Comparison of ENCODE assay signal across 11 mouse cellular contexts in the genomic region with DNA sequence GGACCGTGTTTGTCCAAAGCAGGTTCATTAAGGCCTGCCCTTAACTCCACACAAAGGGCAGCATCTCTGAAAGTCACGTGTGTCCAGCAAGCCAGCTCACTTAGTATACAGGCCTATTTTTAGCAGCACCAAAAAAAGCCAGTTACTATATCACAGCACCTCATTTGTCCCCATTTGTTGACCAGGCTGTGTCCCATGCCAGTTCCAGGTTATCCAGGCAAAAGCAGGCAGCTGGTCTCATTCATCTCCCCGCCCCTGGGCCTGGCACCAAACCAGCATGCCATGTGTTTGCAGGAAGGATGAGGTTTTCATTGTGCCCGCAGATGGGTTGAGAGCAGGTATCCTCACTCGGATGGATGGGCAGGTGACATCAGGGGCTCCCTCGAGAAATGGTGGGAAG. TPM values are rescaled to one million over a fixed set of nuclear protein-coding genes. Genes with fewer than 3 reads are reported as not detected.
DNase-seq lines count a peak whose midpoint lies in the region; ATAC-seq and TF ChIP-seq lines count a peak whose summit lies in the region.
"Had no signal": no experiment of that assay in that cellular context is flagged by ENCODE, and none has a peak within 500 bp of the region (broad histone marks: within the 10 kb centered on the region; RNA-seq: fewer than 3 reads in every experiment).

No protein-coding gene starts in this region.

- no peak for TF ChIP-seq POLR2A in testis, adult 2 months (IDR thresholded peaks at IDR 0.05; ENCODE audit: control insufficient read depth, low read depth, low read length)

- H3K9me3 ChIP-seq in heart, embryonic 12.5 days (replicated peaks) = no peaks in the 10 kb centered on the region

- no peaks in the 10 kb centered on the region for H3K27me3 ChIP-seq in testis, adult 2 months (ENCODE audit: control insufficient read depth, insufficient read depth, low read length)
- H3K27me3 ChIP-seq in heart, embryonic 12.5 days (replicated peaks) = 0 out of 2 replicates have a peak, but pooled peaks cover 3% of the 10 kb centered on the region

- peak; percentile 9 for DNase-seq in gastrocnemius, postnatal 25 days
- no peak for DNase-seq in gastrocnemius, adult 8-10 months (ENCODE audit: low spot score in 2 of 2)
- no peak for DNase-seq in testis, postnatal 10 days (ENCODE audit: low spot score)
- DNase-seq in thymus, postnatal 4 days = no peak
- DNase-seq in lung, postnatal 14 days = no peak
- no peak for DNase-seq in thymus, postnatal 10 days (ENCODE audit: low spot score in 2 of 2)
- DNase-seq: midbrain, embryonic 14.5 days had no signal

- peak overlapping the region; percentile 62; the same call in 1 of the 2 replicates for H3K9ac ChIP-seq in heart, embryonic 12.5 days

- no peak overlapping the region for H3K27ac ChIP-seq in testis, adult 2 months (ENCODE audit: control insufficient read depth, insufficient read depth, low read depth, low read length)
- H3K27ac ChIP-seq in heart, embryonic 12.5 days (ENCODE audit: poor library complexity, severe bottlenecking) = peak overlapping the region; percentile 95
- H3K27ac ChIP-seq: layer of hippocampus, adult 2 months had no signal

- no peaks in the 10 kb centered on the region for H3K36me3 ChIP-seq in testis, adult 2 months (ENCODE audit: control insufficient read depth, insufficient read depth, low read length)
- H3K36me3 ChIP-seq in heart, embryonic 12.5 days = no peaks in the 10 kb centered on the region

- WGBS in heart, embryonic 12.5 days = 50% methylated on average over 6 of the region's 6 CpGs

- H3K4me2 ChIP-seq in heart, embryonic 12.5 days = peak overlapping the region; percentile 38; the same call in 1 of the 2 replicates

- no peak for TF ChIP-seq CTCF in testis, adult 2 months (IDR thresholded peaks at IDR 0.05; ENCODE audit: control insufficient read depth, insufficient read depth, insufficient replicate concordance, low read depth, low read length)

- H3K4me1 ChIP-seq in testis, adult 2 months (ENCODE audit: control insufficient read depth, insufficient read depth, low read length) = peaks cover 9% of the 10 kb centered on the region
- H3K4me1 ChIP-seq in heart, embryonic 12.5 days (replicated peaks) = peaks cover 89% of the 10 kb centered on the region

- ATAC-seq in heart, embryonic 12.5 days (ENCODE audit: insufficient number of reproducible peaks, low FRiP score) = peak; percentile 30; the same call in 1 of the 2 replicates
- ATAC-seq: inflammation-experienced regulatory T-cells, adult 6 months had no signal

- H3K4me3 ChIP-seq in testis, adult 2 months (ENCODE audit: control insufficient read depth, low read depth, low read length) = peak overlapping the region; percentile 46
- H3K4me3 ChIP-seq in heart, embryonic 12.5 days = no peak overlapping the region
- H3K4me3 ChIP-seq: layer of hippocampus, adult 2 months had no signal

RNA-seq across cellular contexts. Expression of gene Nfatc2, which starts 16.6 kb away (rescaled TPM):
- 1 to 10 TPM; 6.4 to 7.7 TPM for total RNA-seq in gastrocnemius, postnatal 25 days (2021)
- total RNA-seq in gastrocnemius, adult 8-10 months (2022) = 10 to 100 TPM in 3 of 4 experiments, 1 to 10 TPM in 1; 7.8 to 13.6 (median 10.3) TPM
- polyA plus RNA-seq in testis, adult 2 months (2012; rRNA removed) = 2.1 and 2.2 TPM in 2 replicates
- polyA plus RNA-seq in heart, embryonic 12.5 days (2016; fragmentation: Nextera tagmentation; extraction: Ambion mirVana) = 9.9 and 12.5 TPM in 2 replicates
